Mouse (Mus musculus) CH12.LX (cell line): ENCODE data around the gene Scp2.

Source experiments
- CHD1 ChIP-seq: IDR thresholded peaks from 2 replicates; pipeline ENCODE4 v1.6.1; 2012; ENCODE audit warnings: low read depth, low read length, improper control_type of control experiment, inconsistent platforms
- E2F4 ChIP-seq: IDR thresholded peaks from 2 replicates; pipeline ENCODE4 v1.6.1; 2011; ENCODE audit warnings: low read depth, low read length, improper control_type of control experiment; ENCODE audit not compliant: insufficient replicate concordance
- MAFK ChIP-seq: IDR thresholded peaks from 2 replicates; pipeline ENCODE4 v1.6.1; 2011; ENCODE audit warnings: low read length, improper control_type of control experiment; ENCODE audit not compliant: insufficient replicate concordance
- ZMIZ1 ChIP-seq: IDR thresholded peaks from 2 replicates; pipeline ENCODE4 v1.6.1; 2012; ENCODE audit warnings: low read depth, mild to moderate bottlenecking, inconsistent platforms, low read length, improper control_type of control experiment

- TF ChIP-seq ZMIZ1 (no peak), CHD1 (no peak), E2F4 (no peak), MAFK (no peak)
These were observed 129.6 kb downstream of the Scp2 start for GRCm38 (mm10) chr4:108015067-108015765.
